Mouse (Mus musculus) forebrain, embryonic 12.5 days (tissue): ENCODE measurements at regions not wholly inside any gene's neighbourhood (a gene's known extent, or its start where the extent isn't known, plus 50 kb on each side); places are given as distances from the start of the nearest gene placed in this dataset.
"Not testable (repeated sequence)": the region's sequence is repeated elsewhere in the genome, so short reads cannot be mapped to it uniquely, and the experiment has no call there.

Experiments
- ATAC-seq: fragments of 200-750 bp; cut with Nextera tagmentation; 2 replicates; pipeline ENCODE4 v1.8.0; 2017; ENCODE audit warnings: moderate TSS enrichment; ENCODE audit not compliant: low FRiP score
- H3K27ac ChIP-seq: fragments of 300-500 bp; sonication (generic); 2 replicates; pipeline ENCODE4 v1.5.1; 2016; ENCODE audit warnings: mild to moderate bottlenecking
- H3K27me3 ChIP-seq: fragments of 300-500 bp; sonication (generic); 2 replicates; pipeline ENCODE4 v1.6.1; 2016; ENCODE audit warnings: mild to moderate bottlenecking
- H3K36me3 ChIP-seq: fragments of 300-500 bp; sonication (generic); replicated peaks from 2 replicates; pipeline ENCODE4 v1.6.1; 2016; ENCODE audit warnings: mild to moderate bottlenecking
- H3K4me1 ChIP-seq: fragments of 300-500 bp; sonication (generic); 2 replicates; pipeline ENCODE4 v1.6.1; 2016
- H3K4me2 ChIP-seq: fragments of 300-500 bp; sonication (generic); 2 replicates; pipeline ENCODE4 v1.6.1; 2016; ENCODE audit warnings: mild to moderate bottlenecking, moderate library complexity
- H3K4me3 ChIP-seq: fragments of 300-500 bp; sonication (generic); replicated peaks from 2 replicates; pipeline ENCODE4 v1.5.1; 2016; ENCODE audit warnings: mild to moderate bottlenecking
- H3K9ac ChIP-seq: fragments of 300-500 bp; sonication (generic); 2 replicates; pipeline ENCODE4 v1.6.1; 2016; ENCODE audit warnings: mild to moderate bottlenecking
- H3K9me3 ChIP-seq: fragments of 300-500 bp; sonication (generic); 2 replicates; pipeline ENCODE4 v1.6.1; 2016
- WGBS: fragments of 180-500 bp; shearing (Covaris S2); methylation state at CpG from one replicate; pipeline ENCODE4 v1.1.7; 2016; 5-methylcytosine and 5-hydroxymethylcytosine counted together

DNA sequence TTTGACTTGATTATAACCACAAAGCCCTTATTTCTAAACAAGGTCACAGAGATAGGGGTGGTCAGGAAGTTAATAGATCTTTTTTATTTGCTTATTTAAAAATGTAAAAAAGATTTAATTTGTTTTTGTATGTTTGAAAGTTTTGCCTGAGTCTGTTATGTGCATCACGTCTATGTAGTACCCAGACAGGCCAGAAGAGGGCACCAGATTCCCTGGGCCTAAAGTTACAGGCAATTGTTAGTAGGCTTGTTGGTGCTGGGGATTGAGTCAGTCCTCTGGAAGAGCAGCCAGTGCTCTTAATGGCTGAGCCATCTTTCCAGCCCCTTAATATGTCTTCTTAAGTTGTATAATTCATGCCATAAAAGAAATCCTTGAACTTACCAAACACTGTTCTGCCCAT lies 211.5 kb upstream of the 1700012A03Rik start:
- no peak overlapping the region for H3K4me2 ChIP-seq
- no peak overlapping the region for H3K9ac ChIP-seq
- H3K9me3 ChIP-seq = 0 out of 2 replicates have a peak, but pooled peaks cover 2% of the 10 kb centered on the region
- peaks cover 4% of the 10 kb centered on the region; the same call in 1 of the 2 replicates for H3K27me3 ChIP-seq
- WGBS = 65% methylated on average over 1 of the region's 1 CpGs
- H3K4me1 ChIP-seq = peaks cover 13% of the 10 kb centered on the region
- no peak overlapping the region for H3K4me3 ChIP-seq
- H3K27ac ChIP-seq = no peak overlapping the region
- no peak for ATAC-seq
- H3K36me3 ChIP-seq = no peaks in the 10 kb centered on the region

GRCm38 (mm10) chr6:31835795-31836194 lies 214.3 kb upstream of the 1700012A03Rik start:
- Histone ChIP-seq H3K9me3 (no peaks in the 10 kb centered on the region), H3K27me3 (peaks cover 5% of the 10 kb centered on the region; the same call in 1 of the 2 replicates), H3K4me3 (no peak overlapping the region), H3K9ac (no peak overlapping the region), H3K4me1 (peaks cover 13% of the 10 kb centered on the region), H3K4me2 (no peak overlapping the region), H3K36me3 (no peaks in the 10 kb centered on the region), H3K27ac (no peak overlapping the region)
- no peak for ATAC-seq

DNA sequence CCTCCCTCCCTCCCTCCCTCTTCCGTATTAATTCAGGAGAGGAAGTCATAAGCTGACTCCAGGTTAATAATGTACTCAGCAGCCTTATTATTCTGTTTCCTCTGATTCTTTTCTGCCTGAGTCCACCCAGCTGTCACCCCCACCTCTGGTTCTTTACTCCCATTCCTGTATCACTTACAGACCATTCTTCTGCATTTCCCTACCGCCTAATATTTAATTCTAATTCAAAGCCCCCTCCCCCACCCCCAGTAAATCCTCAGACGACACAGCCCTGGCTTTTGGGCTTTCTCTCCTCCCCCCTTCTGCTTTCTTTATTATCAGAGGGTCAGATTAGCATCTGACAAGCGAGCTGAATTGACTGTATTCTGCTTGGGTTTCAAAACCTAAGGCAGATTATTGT lies 215.5 kb upstream of the 1700012A03Rik start:
- H3K4me1 ChIP-seq = peaks cover 13% of the 10 kb centered on the region
- ATAC-seq = peak; percentile 20; the same call in 1 of the 2 replicates
- H3K27ac ChIP-seq = peak overlapping the region; percentile 21; the same call in 1 of the 2 replicates
- no peak overlapping the region for H3K4me3 ChIP-seq
- no peaks in the 10 kb centered on the region for H3K36me3 ChIP-seq
- H3K27me3 ChIP-seq = peaks cover 5% of the 10 kb centered on the region; the same call in 1 of the 2 replicates
- 10% methylated on average over 3 of the region's 4 CpGs for WGBS
- H3K9ac ChIP-seq = no peak overlapping the region
- no peaks in the 10 kb centered on the region for H3K9me3 ChIP-seq
- no peak overlapping the region for H3K4me2 ChIP-seq

GRCm38 (mm10) chr6:31830610-31831009 lies 219.4 kb upstream of the 1700012A03Rik start:
- Histone ChIP-seq H3K36me3 (no peaks in the 10 kb centered on the region), H3K4me3 (no peak overlapping the region), H3K27me3 (peaks cover 5% of the 10 kb centered on the region; the same call in 1 of the 2 replicates), H3K9me3 (no peaks in the 10 kb centered on the region), H3K27ac (no peak overlapping the region), H3K4me2 (no peak overlapping the region), H3K9ac (no peak overlapping the region), H3K4me1 (peaks cover 13% of the 10 kb centered on the region)
- WGBS = 84% methylated on average over 11 of the region's 11 CpGs
- no peak for ATAC-seq

DNA sequence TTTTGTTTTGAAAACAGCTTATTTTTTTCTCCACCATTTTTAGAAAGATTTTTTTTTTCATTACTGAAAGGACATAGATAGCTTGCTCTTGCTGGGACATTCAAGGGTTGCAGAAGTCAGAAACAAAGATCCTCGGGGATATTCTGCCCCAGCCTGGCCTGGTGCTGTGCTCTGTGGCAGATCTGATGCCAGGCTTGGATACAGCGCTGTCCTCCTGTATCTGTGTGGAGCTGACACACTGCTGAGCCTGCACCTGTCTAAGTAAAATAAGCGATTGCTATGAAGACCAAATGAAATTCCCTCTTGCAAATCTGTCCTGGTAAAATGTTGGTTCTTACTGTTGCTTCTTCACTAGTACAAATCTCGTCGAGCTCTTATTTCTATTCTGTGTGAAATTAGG lies 226.4 kb upstream of the 1700012A03Rik start:
- ATAC-seq = no peak
- Histone ChIP-seq H3K4me1 (no peaks in the 10 kb centered on the region), H3K36me3 (no peaks in the 10 kb centered on the region), H3K27me3 (no peaks in the 10 kb centered on the region), H3K27ac (no peak overlapping the region), H3K9me3 (no peaks in the 10 kb centered on the region), H3K4me2 (no peak overlapping the region), H3K9ac (no peak overlapping the region), H3K4me3 (no peak overlapping the region)
- 82% methylated on average over 5 of the region's 5 CpGs for WGBS

GRCm38 (mm10) chr6:31822186-31823085 lies 227.6 kb upstream of the 1700012A03Rik start:
- H3K27me3 ChIP-seq = no peaks in the 10 kb centered on the region
- H3K4me2 ChIP-seq = no peak overlapping the region
- no peaks in the 10 kb centered on the region for H3K36me3 ChIP-seq
- H3K9ac ChIP-seq = no peak overlapping the region
- no peak for ATAC-seq
- no peaks in the 10 kb centered on the region for H3K4me1 ChIP-seq
- H3K27ac ChIP-seq = no peak overlapping the region
- 83% methylated on average over 9 of the region's 9 CpGs for WGBS
- H3K4me3 ChIP-seq = no peak overlapping the region
- H3K9me3 ChIP-seq = no peaks in the 10 kb centered on the region

- no peak overlapping the region for H3K9ac ChIP-seq
- H3K27me3 ChIP-seq = no peaks in the 10 kb centered on the region
- H3K36me3 ChIP-seq = no peaks in the 10 kb centered on the region
- no peaks in the 10 kb centered on the region for H3K4me1 ChIP-seq
- ATAC-seq = no peak
- H3K4me3 ChIP-seq = no peak overlapping the region
- WGBS = 74% methylated on average over 7 of the region's 7 CpGs
- H3K27ac ChIP-seq = no peak overlapping the region
- no peaks in the 10 kb centered on the region for H3K9me3 ChIP-seq
- H3K4me2 ChIP-seq = no peak overlapping the region
Measured at GRCm38 (mm10) chr6:31821621-31822020, 228.4 kb upstream of the 1700012A03Rik start.

- no peaks in the 10 kb centered on the region for H3K9me3 ChIP-seq
- H3K4me3 ChIP-seq = no peak overlapping the region
- no peak for ATAC-seq
- no peak overlapping the region for H3K4me2 ChIP-seq
- 98% methylated on average over 1 of the region's 1 CpGs for WGBS
- H3K9ac ChIP-seq = no peak overlapping the region
- no peaks in the 10 kb centered on the region for H3K4me1 ChIP-seq
- no peak overlapping the region for H3K27ac ChIP-seq
- H3K27me3 ChIP-seq = no peaks in the 10 kb centered on the region
- no peaks in the 10 kb centered on the region for H3K36me3 ChIP-seq
Measured at GRCm38 (mm10) chr6:31817640-31818039, 232.4 kb upstream of the 1700012A03Rik start.

DNA sequence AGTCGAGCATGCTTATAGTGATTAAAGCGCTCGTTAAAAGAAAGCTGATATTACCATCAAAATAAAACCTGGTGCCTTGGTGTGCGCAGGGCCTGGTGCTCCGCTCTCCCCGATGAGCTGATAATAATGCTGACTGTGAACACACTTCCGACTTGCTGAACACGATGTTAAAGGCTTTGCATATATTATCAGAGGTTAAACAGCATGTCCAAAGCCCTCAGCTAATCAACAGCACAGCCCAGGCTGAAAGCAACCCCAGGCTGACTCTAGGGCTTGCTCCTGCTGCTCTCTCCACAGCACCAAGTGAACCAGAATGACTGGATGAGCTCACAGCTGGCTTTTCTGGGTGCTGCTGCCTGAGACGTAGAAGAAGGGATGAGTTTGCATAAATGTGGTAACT lies 238.2 kb upstream of the 1700012A03Rik start:
- ATAC-seq = no peak
- H3K4me3 ChIP-seq = no peak overlapping the region
- no peak overlapping the region for H3K27ac ChIP-seq
- no peaks in the 10 kb centered on the region for H3K27me3 ChIP-seq
- WGBS = 15% methylated on average over 9 of the region's 9 CpGs
- no peak overlapping the region for H3K9ac ChIP-seq
- no peaks in the 10 kb centered on the region for H3K36me3 ChIP-seq
- H3K4me2 ChIP-seq = no peak overlapping the region
- peaks cover 26% of the 10 kb centered on the region for H3K4me1 ChIP-seq
- no peaks in the 10 kb centered on the region for H3K9me3 ChIP-seq

DNA sequence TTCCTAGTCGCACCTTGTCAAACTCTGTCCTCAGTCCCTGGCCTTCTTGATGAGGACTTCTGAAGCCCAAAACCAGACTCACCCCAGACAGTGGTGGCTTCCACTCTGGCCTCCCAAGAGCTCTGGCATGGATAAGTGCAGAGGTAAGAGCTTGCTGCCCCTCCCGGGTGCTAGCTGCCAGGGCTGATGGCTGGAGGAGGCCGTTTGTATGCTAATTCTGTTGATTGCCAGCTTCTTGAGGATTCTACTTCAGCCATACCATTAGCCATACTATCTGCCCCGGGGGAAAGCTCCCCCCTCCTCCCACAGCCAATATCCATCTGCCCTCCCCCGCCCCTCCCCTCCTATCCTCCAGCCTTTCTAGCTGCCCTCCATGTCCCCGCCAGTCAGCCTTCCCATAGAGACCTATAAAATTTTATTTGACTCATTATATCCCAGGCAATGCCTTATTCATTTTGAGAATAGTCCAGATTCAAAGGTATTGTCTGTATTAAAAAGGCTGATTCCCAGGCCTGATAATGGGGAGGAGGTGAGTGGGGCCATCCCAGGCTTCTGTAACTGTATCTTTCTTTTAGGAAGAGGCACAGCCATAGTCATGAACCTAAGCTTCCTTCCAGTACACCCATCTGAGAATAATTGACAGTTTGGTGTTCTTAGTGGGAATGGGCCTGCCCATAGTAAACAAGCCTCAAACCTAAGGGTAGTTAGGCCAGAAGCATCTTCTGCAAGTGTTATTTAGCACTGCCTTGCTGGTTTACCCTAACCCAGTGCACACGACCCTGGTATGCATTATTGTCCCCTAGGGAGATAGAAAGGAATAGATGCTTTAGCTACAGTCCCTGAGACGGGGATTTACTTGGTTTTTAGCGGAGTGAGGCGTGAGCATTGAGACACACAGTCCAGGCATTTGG lies 239.2 kb upstream of the 1700012A03Rik start:
- Histone ChIP-seq H3K27ac (no peak overlapping the region), H3K9me3 (no peaks in the 10 kb centered on the region)

DNA sequence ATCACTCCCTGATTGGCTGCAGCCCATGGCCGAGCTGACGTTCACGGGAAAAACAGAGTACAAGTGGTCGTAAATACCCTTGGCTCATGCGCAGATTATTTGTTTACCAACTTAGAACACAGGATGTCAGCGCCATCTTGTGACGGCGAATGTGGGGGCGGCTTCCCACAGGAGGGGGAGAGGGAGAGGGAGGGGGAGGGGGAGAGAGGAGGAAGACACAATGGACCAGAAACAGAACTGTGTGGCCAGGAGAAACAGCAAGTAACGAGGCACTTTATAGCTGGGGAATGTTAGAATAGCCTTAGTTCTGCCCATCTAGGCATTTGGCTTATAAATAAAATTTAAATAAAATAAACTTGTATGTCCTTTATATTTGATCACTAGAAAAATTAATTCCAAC lies 240.7 kb upstream of the Podxl start:
- not testable (repeated sequence) for H3K36me3 ChIP-seq, ATAC-seq
- 76% methylated on average over 5 of the region's 10 CpGs for WGBS

More for the DNA sequence above, 239.2 kb upstream of the 1700012A03Rik start:
- Histone ChIP-seq H3K4me3 (no peak overlapping the region), H3K36me3 (no peaks in the 10 kb centered on the region), H3K9ac (no peak overlapping the region), H3K27me3 (no peaks in the 10 kb centered on the region), H3K4me1 (peaks cover 26% of the 10 kb centered on the region), H3K4me2 (no peak overlapping the region)
- WGBS = 43% methylated on average over 10 of the region's 10 CpGs
- ATAC-seq = no peak

DNA sequence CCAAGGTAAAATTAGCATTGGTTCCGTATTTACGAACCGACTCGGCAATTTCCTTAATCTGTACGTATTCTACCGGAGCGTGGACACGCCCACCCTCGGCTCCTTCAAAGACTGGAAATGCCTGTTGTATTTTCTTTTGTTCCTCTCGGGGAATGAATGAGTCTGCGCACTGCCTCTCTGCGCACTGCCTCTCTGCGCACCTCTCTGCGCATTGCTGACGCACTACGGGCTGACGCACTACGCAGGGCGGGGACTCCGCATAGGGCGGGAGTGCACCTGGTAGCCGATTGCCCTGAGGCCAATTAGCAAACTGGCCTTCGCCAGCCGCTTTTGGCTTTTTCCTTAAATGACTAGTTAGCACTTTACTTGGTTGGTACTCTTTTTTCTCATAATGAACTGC lies 239.4 kb upstream of the Podxl start:
- not testable (repeated sequence) for H3K4me2 ChIP-seq, ATAC-seq, H3K9ac ChIP-seq, H3K4me1 ChIP-seq, H3K4me3 ChIP-seq, H3K9me3 ChIP-seq, H3K27ac ChIP-seq, H3K36me3 ChIP-seq, H3K27me3 ChIP-seq
- 76% methylated on average over 9 of the region's 24 CpGs for WGBS

More for the DNA sequence above, 240.7 kb upstream of the Podxl start:
- not testable (repeated sequence) for H3K4me3 ChIP-seq, H3K9ac ChIP-seq, H3K4me2 ChIP-seq, H3K27ac ChIP-seq, H3K27me3 ChIP-seq, H3K4me1 ChIP-seq, H3K9me3 ChIP-seq
